Mouse (Mus musculus) megakaryocyte progenitor cell, adult 5-6 weeks (primary cell): ENCODE measurements around the gene Fcrl1. TPM values are rescaled to one million over a fixed set of nuclear protein-coding genes. Genes with fewer than 3 reads are reported as not detected.

ENCODE experiments used
- ATAC-seq: replicated peaks from 2 replicates; pipeline ENCODE4 v1.8.0; 2016; ENCODE audit warnings: mild to moderate bottlenecking, moderate TSS enrichment, inconsistent platforms; ENCODE audit not compliant: poor library complexity
- total RNA-seq, 2 experiments: library from RNA; stranded (forward) in 1 of 2; stranded (reverse) in 1 of 2; fragments of 157-497, 149-512 nt in 1 of 2; fragments of 200-1000 nt in 1 of 2; gene quantifications; 2 replicates each; pipeline versions ENCODE4 v1.2.3 to v1.2.4; 2015 to 2017

Fcrl1 gene
- total RNA-seq, 2 experiments from 2014 or later = 0.12 to 0.49 TPM

- ATAC-seq = no peak
Measured at GRCm38 (mm10) chr3:87409196-87409935, 33.2 kb downstream of the Fcrl1 start.

GRCm38 (mm10) chr3:87410605-87411004 lies 34.4 kb downstream of the Fcrl1 start:
- no peak for ATAC-seq

- peak; percentile 71 for ATAC-seq
Measured at GRCm38 (mm10) chr3:87411150-87411549, 35.0 kb downstream of the Fcrl1 start.

GRCm38 (mm10) chr3:87420645-87421044 lies 44.5 kb downstream of the Fcrl1 start:
- ATAC-seq = no peak

- ATAC-seq = no peak
Measured at GRCm38 (mm10) chr3:87422386-87422910, 46.3 kb downstream of the Fcrl1 start.

- ATAC-seq = peak; percentile 23; the same call in 1 of the 2 replicates
Measured at GRCm38 (mm10) chr3:87435479-87435878, 59.3 kb downstream of the Fcrl1 start, which contains the start of gene Fcrl5. TSS of gene Fcrl5 (plus strand) at chr3:87435773.

GRCm38 (mm10) chr3:87440586-87440985 lies 64.4 kb downstream of the Fcrl1 start:
- no peak for ATAC-seq

- no peak for ATAC-seq
Measured at GRCm38 (mm10) chr3:87443968-87444367, 67.8 kb downstream of the Fcrl1 start.

Other genes starting within 250 kb of the Fcrl1 start
- not detected in 2 replicates for gene Kirrel, start 201.6 kb upstream of the Fcrl1 start, total RNA-seq (2015)
- not detected in 2 replicates for gene Kirrel, start 201.6 kb upstream of the Fcrl1 start, total RNA-seq (2017)
- gene Fcrls, start 112.6 kb upstream of the Fcrl1 start, total RNA-seq (2015) = not detected in 2 replicates
- 0.67 TPM in 1 of 2 replicates, not detected in the other for gene Fcrls, start 112.6 kb upstream of the Fcrl1 start, total RNA-seq (2017)
- gene Cd5l, start 18.5 kb upstream of the Fcrl1 start, total RNA-seq (2015) = 0.20 TPM in 1 of 2 replicates, not detected in the other
- 0.21 and 0.88 TPM in 2 replicates for gene Cd5l, start 18.5 kb upstream of the Fcrl1 start, total RNA-seq (2017)
- gene Fcrl5, start 59.4 kb downstream of the Fcrl1 start, total RNA-seq (2015) = 0.05 TPM in 1 of 2 replicates, not detected in the other
- gene Fcrl5, start 59.4 kb downstream of the Fcrl1 start, total RNA-seq (2017) = not detected in 2 replicates
- gene Etv3, start 149.0 kb downstream of the Fcrl1 start, total RNA-seq (2015) = 7.4 and 8.5 TPM in 2 replicates
- gene Etv3, start 149.0 kb downstream of the Fcrl1 start, total RNA-seq (2017) = 9.2 and 9.5 TPM in 2 replicates
- gene Arhgef11, start 241.2 kb downstream of the Fcrl1 start, total RNA-seq (2015) = 5.4 and 8.7 TPM in 2 replicates
- 4.8 and 5.5 TPM in 2 replicates for gene Arhgef11, start 241.2 kb downstream of the Fcrl1 start, total RNA-seq (2017)